ENCODE assay signal across 19 mouse cellular contexts in genomic region chr3:96056031-96056430, GRCm38 (mm10). TPM values are rescaled to one million over a fixed set of nuclear protein-coding genes. Genes with fewer than 3 reads are reported as not detected.
DNase-seq lines count a peak whose midpoint lies in the region; ATAC-seq and TF ChIP-seq lines count a peak whose summit lies in the region.
"Had no signal": no experiment of that assay in that cellular context is flagged by ENCODE, and none has a peak within 500 bp of the region (broad histone marks: within the 10 kb centered on the region; RNA-seq: fewer than 3 reads in every experiment).

No protein-coding gene starts in this region.

- no peak for TF ChIP-seq RAD21 in MEL (IDR thresholded peaks at IDR 0.05; ENCODE audit: low read depth, low read length)

- H3ac ChIP-seq in myocyte (ENCODE audit: control insufficient read depth, insufficient read length) = no peak overlapping the region

- H3K4me3 ChIP-seq in heart, embryonic 10.5 days = no peak overlapping the region
- H3K4me3 ChIP-seq in liver, embryonic 11.5 days (ENCODE audit: low read depth, low read length) = no peak overlapping the region
- H3K4me3 ChIP-seq in MEL (ENCODE audit: control insufficient read depth in 1 of 2, insufficient read depth in 1 of 2, low read depth in 2 of 2, low read length in 2 of 2) (no peak overlapping the region), myocyte (no peak overlapping the region)
- H3K4me3 ChIP-seq: intestine, embryonic 15.5 days had no signal

- no peak for ATAC-seq in liver, embryonic 11.5 days (replicated peaks; ENCODE audit: low FRiP score)
- ATAC-seq: forebrain, embryonic 15.5 days; hindbrain, postnatal 0 days; intestine, embryonic 15.5 days had no signal

- TF ChIP-seq POLR2A in MEL (IDR thresholded peaks at IDR 0.05; ENCODE audit: control insufficient read depth in 1 of 2, insufficient read depth in 1 of 2, low read depth in 1 of 2, low read length in 2 of 2, poor library complexity in 1 of 2) (no peak), myocyte (IDR thresholded peaks at IDR 0.05; ENCODE audit: insufficient read length, low read depth) (no peak)

- H3K9me3 ChIP-seq in heart, embryonic 10.5 days = no peaks in the 10 kb centered on the region
- H3K9me3 ChIP-seq in liver, embryonic 11.5 days (ENCODE audit: control insufficient read depth, low read length) = no peaks in the 10 kb centered on the region
- H3K9me3 ChIP-seq in MEL (replicated peaks; ENCODE audit: insufficient read depth, low read length) = no peaks in the 10 kb centered on the region
- H3K9me3 ChIP-seq: forebrain, embryonic 15.5 days; G1E; heart, embryonic 15.5 days; intestine, embryonic 15.5 days had no signal

- 83% methylated on average over 4 of the region's 4 CpGs for WGBS in heart, embryonic 10.5 days
- WGBS in liver, embryonic 11.5 days = 87% methylated on average over 4 of the region's 4 CpGs

- peak overlapping the region; percentile 81; the same call in 1 of the 2 replicates for H3K4me2 ChIP-seq in liver, embryonic 11.5 days
- peak overlapping the region; percentile 95 for H3K4me2 ChIP-seq in myocyte (ENCODE audit: low read depth)
- H3K4me2 ChIP-seq: heart, embryonic 11.5 days had no signal

- no peak overlapping the region for H3K9ac ChIP-seq in liver, embryonic 11.5 days (ENCODE audit: low read depth, low read length)
- no peak overlapping the region for H3K9ac ChIP-seq in MEL (ENCODE audit: control insufficient read depth, low read depth, low read length, poor library complexity, severe bottlenecking)
- H3K9ac ChIP-seq: heart, embryonic 15.5 days; intestine, embryonic 15.5 days had no signal

- no peak overlapping the region for H3K27ac ChIP-seq in heart, embryonic 10.5 days
- H3K27ac ChIP-seq in liver, embryonic 11.5 days (ENCODE audit: low read depth, low read length) = no peak overlapping the region
- H3K27ac ChIP-seq in MEL (ENCODE audit: control insufficient read depth, low read depth, low read length) = no peak overlapping the region
- H3K27ac ChIP-seq: forebrain, embryonic 15.5 days; heart, embryonic 15.5 days; hindbrain, postnatal 0 days; intestine, embryonic 15.5 days had no signal

- TF ChIP-seq EP300 in MEL (IDR thresholded peaks at IDR 0.05; ENCODE audit: low read depth in 1 of 2, low read length in 2 of 2) = no peak

- H3K79me2 ChIP-seq in MEL (ENCODE audit: control insufficient read depth, insufficient read depth, low read length, poor library complexity) (peaks cover 2% of the 10 kb centered on the region), myocyte (ENCODE audit: control insufficient read depth, insufficient read depth) (peaks cover 21% of the 10 kb centered on the region)

- no peaks in the 10 kb centered on the region for H3K27me3 ChIP-seq in heart, embryonic 10.5 days (ENCODE audit: insufficient read depth, poor library complexity, severe bottlenecking)
- H3K27me3 ChIP-seq in liver, embryonic 11.5 days (replicated peaks; ENCODE audit: control insufficient read depth, insufficient read depth, low read length) = no peaks in the 10 kb centered on the region
- H3K27me3 ChIP-seq in MEL (ENCODE audit: control insufficient read depth in 1 of 2, insufficient read depth in 2 of 2, low read length in 2 of 2) (no peaks in the 10 kb centered on the region), myocyte (ENCODE audit: control insufficient read depth, insufficient read depth, insufficient read length) (no peaks in the 10 kb centered on the region)
- H3K27me3 ChIP-seq: forebrain, embryonic 15.5 days; heart, embryonic 15.5 days; intestine, embryonic 15.5 days had no signal

- TF ChIP-seq CTCF in MEL (IDR thresholded peaks at IDR 0.05 in 2 of 3, conservative IDR thresholded peaks at IDR 0.05 in 1 of 3; ENCODE audit: control insufficient read depth in 1 of 3, insufficient read depth in 1 of 3, low read depth in 2 of 3, low read length in 3 of 3, poor library complexity in 1 of 3, severe bottlenecking in 1 of 3) = no peak

- peaks cover 4% of the 10 kb centered on the region; the same call in 1 of the 2 replicates for H3K4me1 ChIP-seq in heart, embryonic 10.5 days
- H3K4me1 ChIP-seq in liver, embryonic 11.5 days (replicated peaks; ENCODE audit: control insufficient read depth, insufficient read depth, low read length) = no peaks in the 10 kb centered on the region; the same call in 1 of the 2 replicates
- H3K4me1 ChIP-seq in MEL (ENCODE audit: control insufficient read depth in 1 of 2, insufficient read depth in 2 of 2, low read length in 2 of 2) = peaks cover 4 to 11% of the 10 kb centered on the region in 2 experiments; a peak in 3 of 4 replicates

- peak; percentile 56 for DNase-seq in heart, embryonic 10.5 days (ENCODE audit: low spot score)
- DNase-seq in heart, postnatal 4 days = no peak
- DNase-seq in liver, embryonic 11.5 days (ENCODE audit: low spot score) = no peak
- no peak for DNase-seq in liver
- DNase-seq in MEL (ENCODE audit: low read depth, low spot score) = no peak
- no peak for DNase-seq in adrenal gland, adult 18-20 months (ENCODE audit: low spot score in 2 of 2)
- DNase-seq: adrenal gland, postnatal 14 days; cerebellum, adult 11-12 months; cerebellum, postnatal 25 days; gastrocnemius, postnatal 36 days; heart, adult 18-20 months; heart, postnatal 14 days had no signal

- 0 out of 2 replicates have a peak, but pooled peaks cover 11% of the 10 kb centered on the region for H3K36me3 ChIP-seq in heart, embryonic 10.5 days
- H3K36me3 ChIP-seq in liver, embryonic 11.5 days (ENCODE audit: control insufficient read depth, insufficient read depth, low read length) = no peaks in the 10 kb centered on the region
- H3K36me3 ChIP-seq in MEL (ENCODE audit: control insufficient read depth in 1 of 2, insufficient read depth in 2 of 2, low read length in 2 of 2) (peaks cover 0 to 16% of the 10 kb centered on the region in 2 experiments; a peak in 2 of 4 replicates), myocyte (ENCODE audit: control insufficient read depth, insufficient read depth) (peaks cover 13% of the 10 kb centered on the region)
- H3K36me3 ChIP-seq: intestine, embryonic 15.5 days had no signal

TF ChIP-seq in MEL, 35 proteins besides CTCF, POLR2A, EP300 and RAD21 (continues in another document):
- TF ChIP-seq GABPA (IDR thresholded peaks at IDR 0.05; ENCODE audit: low read depth, low read length) (no peak), ETS1 (IDR thresholded peaks at IDR 0.05; ENCODE audit: low read depth, low read length) (no peak), NELFE (IDR thresholded peaks at IDR 0.05; ENCODE audit: low read depth, low read length) (peak; percentile 21; the same call in 1 of the 2 replicates), RCOR1 (IDR thresholded peaks at IDR 0.05; ENCODE audit: low read depth, low read length) (no peak), MAFK (IDR thresholded peaks at IDR 0.05; ENCODE audit: borderline replicate concordance, low read depth, low read length) (no peak), SIN3A (IDR thresholded peaks at IDR 0.05; ENCODE audit: low read length) (no peak), JUND (IDR thresholded peaks at IDR 0.05; ENCODE audit: low read depth, low read length) (no peak), MAZ (IDR thresholded peaks at IDR 0.05; ENCODE audit: low read depth, low read length) (no peak), TAL1 (IDR thresholded peaks at IDR 0.05; ENCODE audit: low read length) (no peak), UBTF (IDR thresholded peaks at IDR 0.05; ENCODE audit: borderline replicate concordance, insufficient read depth, low read depth, low read length) (no peak), ZMIZ1 (IDR thresholded peaks at IDR 0.05; ENCODE audit: low read depth, low read length) (no peak), MXI1 (IDR thresholded peaks at IDR 0.05; ENCODE audit: low read depth, low read length) (no peak), KAT2A (conservative IDR thresholded peaks at IDR 0.05; ENCODE audit: low read depth, low read length) (no peak)

TF ChIP-seq in myocyte, 11 proteins besides CTCF, POLR2A, EP300 and RAD21:
- TF ChIP-seq MAX (IDR thresholded peaks at IDR 0.05; ENCODE audit: low read depth) (no peak), SRF (IDR thresholded peaks at IDR 0.05; ENCODE audit: control insufficient read depth, insufficient read length, low read depth) (no peak), POLR2AphosphoS2 (IDR thresholded peaks at IDR 0.05; ENCODE audit: insufficient read length, low read depth) (no peak), E2F4 (IDR thresholded peaks at IDR 0.05; ENCODE audit: insufficient read depth) (no peak), MYOD1 (IDR thresholded peaks at IDR 0.05; ENCODE audit: control insufficient read depth in 1 of 3, insufficient read length in 2 of 3, low read depth in 2 of 3) (no peak), USF1 (IDR thresholded peaks at IDR 0.05; ENCODE audit: low read depth) (no peak), CEBPB (IDR thresholded peaks at IDR 0.05; ENCODE audit: insufficient read depth, poor library complexity, severe bottlenecking) (no peak), REST (IDR thresholded peaks at IDR 0.05; ENCODE audit: insufficient read depth, insufficient read length) (no peak), TCF12 (IDR thresholded peaks at IDR 0.05; ENCODE audit: insufficient read depth, poor library complexity, severe bottlenecking) (no peak), TCF3 (IDR thresholded peaks at IDR 0.05; ENCODE audit: insufficient read length, low read depth) (no peak), MYOG (IDR thresholded peaks at IDR 0.05; ENCODE audit: control insufficient read depth in 1 of 3, insufficient read depth in 1 of 3, insufficient read length in 2 of 3, low read depth in 2 of 3) (no peak)

RNA-seq across cellular contexts. Expression of gene Vps45, which starts 2.2 kb away (rescaled TPM):
- 26.1 and 30.6 TPM in 2 replicates for polyA plus RNA-seq in heart, embryonic 10.5 days (2016; fragmentation: Nextera tagmentation; extraction: Ambion mirVana)
- total RNA-seq in heart, postnatal 4 days (2021) = 10 to 100 TPM; 33.7 to 34.5 TPM
- 17.4 and 18.5 TPM in 2 replicates for polyA plus RNA-seq in liver, embryonic 11.5 days (2014; fragmentation: Nextera tagmentation; extraction: Ambion mirVana)
- 24.4 and 28.9 TPM in 2 replicates for total RNA-seq in MEL (2012; rRNA removed)
- 10 to 100 TPM; 20.6 to 92.0 TPM for polyA plus RNA-seq in MEL (2012; ENCODE audit: insufficient read depth in 1 of 2, insufficient read length in 2 of 2, low read depth in 1 of 2, low replicate concordance in 2 of 2, missing spikeins in 1 of 2)
- polyA plus RNA-seq in myocyte (2012; fragmentation: generic; extraction: Trizol) = 22.0 TPM
- 10 to 100 TPM; 26.4 to 31.4 TPM for total RNA-seq in adrenal gland, adult 18-20 months (2021)

RNA-seq across cellular contexts. Expression of gene Otud7b, which starts 48.3 kb away (rescaled TPM):
- polyA plus RNA-seq in heart, embryonic 10.5 days (2016; fragmentation: Nextera tagmentation; extraction: Ambion mirVana) = 15.2 and 16.1 TPM in 2 replicates
- 10 to 100 TPM; 45.7 to 47.4 TPM for total RNA-seq in heart, postnatal 4 days (2021)
- polyA plus RNA-seq in liver, embryonic 11.5 days (2014; fragmentation: Nextera tagmentation; extraction: Ambion mirVana) = 7.1 and 7.9 TPM in 2 replicates
- total RNA-seq in MEL (2012; rRNA removed) = 25.8 and 27.5 TPM in 2 replicates
- 10 to 100 TPM; 17.9 to 24.4 TPM for polyA plus RNA-seq in MEL (2012; ENCODE audit: insufficient read depth in 1 of 2, insufficient read length in 2 of 2, low read depth in 1 of 2, low replicate concordance in 2 of 2, missing spikeins in 1 of 2)
- 16.4 TPM for polyA plus RNA-seq in myocyte (2012; fragmentation: generic; extraction: Trizol)
- total RNA-seq in adrenal gland, adult 18-20 months (2021) = 10 to 100 TPM; 32.1 to 35.0 TPM
